Mouse (Mus musculus) liver, embryonic 16.5 days (tissue): Measurements from ENCODE around the gene Tle4. TPM values are rescaled to one million over a fixed set of nuclear protein-coding genes. Genes with fewer than 3 reads are reported as not detected.

Experiments used
- ATAC-seq: fragments of 200-750 bp; cut with Nextera tagmentation; 2 replicates; pipeline ENCODE4 v1.8.0; 2017; ENCODE audit warnings: low read depth, mild to moderate bottlenecking, moderate number of reproducible peaks, moderate library complexity
- H3K27ac ChIP-seq: fragments of 300-500 bp; sonication (generic); 2 replicates; pipeline ENCODE4 v1.5.1; 2014; ENCODE audit warnings: mild to moderate bottlenecking, low read length
- H3K27me3 ChIP-seq: fragments of 300-500 bp; sonication (generic); 2 replicates; pipeline ENCODE4 v1.6.1; 2014; ENCODE audit warnings: low read depth, low read length, mixed read lengths; ENCODE audit not compliant: control insufficient read depth, insufficient read depth
- H3K36me3 ChIP-seq: fragments of 300-500 bp; sonication (generic); 2 replicates; pipeline ENCODE4 v1.6.1; 2014; ENCODE audit warnings: mild to moderate bottlenecking; ENCODE audit not compliant: control insufficient read depth, insufficient read depth
- H3K4me1 ChIP-seq: fragments of 300-500 bp; sonication (generic); 2 replicates; pipeline ENCODE4 v1.6.1; 2014; ENCODE audit warnings: low read depth, low read length, mixed read lengths; ENCODE audit not compliant: control insufficient read depth
- H3K4me2 ChIP-seq: fragments of 300-500 bp; sonication (generic); 2 replicates; pipeline ENCODE4 v1.6.1; 2014; ENCODE audit warnings: low read depth, low read length, mixed read lengths
- H3K4me3 ChIP-seq: fragments of 300-500 bp; sonication (generic); 2 replicates; pipeline ENCODE4 v1.5.1; 2014; ENCODE audit warnings: low read depth, mild to moderate bottlenecking, low read length
- H3K9ac ChIP-seq: fragments of 300-500 bp; sonication (generic); 2 replicates; pipeline ENCODE4 v1.6.1; 2014; ENCODE audit warnings: low read depth, low read length
- H3K9me3 ChIP-seq: fragments of 300-500 bp; sonication (generic); replicated peaks from 2 replicates; pipeline ENCODE4 v1.6.1; 2016; ENCODE audit warnings: low read length; ENCODE audit not compliant: control insufficient read depth
- WGBS: fragments of 180-500 bp; shearing (Covaris S2); extraction: QIAGEN DNeasy Blood & Tissue Kit; methylation state at CpG from one replicate; pipeline ENCODE4 v1.1.7; 2014; ENCODE audit not compliant: insufficient replicate concordance; 5-methylcytosine and 5-hydroxymethylcytosine counted together
- polyA plus RNA-seq: library from polyadenylated mRNA; unstranded; fragments of >200 nt; fragmentation: Nextera tagmentation; extraction: Ambion mirVana; gene quantifications from 2 replicates; pipeline ENCODE4 v1.2.1, GENCODE M21; 2015

Tle4 gene
- polyA plus RNA-seq, 1 experiment from 2014 or later = 2.9 TPM

GRCm38 (mm10) chr19:14518438-14519044, 79.3 kb downstream of the Tle4 start:
- no peaks in the 10 kb centered on the region for H3K27me3 ChIP-seq
- no peak overlapping the region for H3K27ac ChIP-seq
- no peak overlapping the region for H3K9ac ChIP-seq
- no peaks in the 10 kb centered on the region for H3K36me3 ChIP-seq
- 83% methylated on average over 9 of the region's 9 CpGs for WGBS
- no peak for ATAC-seq
- no peak overlapping the region for H3K4me3 ChIP-seq
- no peaks in the 10 kb centered on the region for H3K9me3 ChIP-seq
- no peak overlapping the region for H3K4me2 ChIP-seq
- no peaks in the 10 kb centered on the region for H3K4me1 ChIP-seq

DNA sequence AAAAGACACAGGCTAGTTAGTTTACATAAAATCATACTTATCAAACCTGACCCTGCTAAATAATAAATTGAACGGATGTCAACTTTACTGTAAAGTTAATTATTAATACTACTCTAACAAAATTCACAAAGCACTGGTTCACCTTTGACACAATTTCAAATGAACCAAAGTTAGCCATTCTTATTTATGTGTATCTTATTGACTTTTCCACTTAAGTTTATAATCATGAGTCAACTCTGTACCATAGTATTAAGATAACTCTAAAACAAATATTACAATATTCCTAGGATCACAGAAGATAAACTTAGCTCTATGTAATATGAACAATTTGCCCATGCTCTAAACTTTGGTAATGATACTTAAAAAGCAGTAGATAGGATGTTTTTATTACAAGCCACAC, 81.4 kb downstream of the Tle4 start:
- no peak overlapping the region for H3K9ac ChIP-seq
- H3K27me3 ChIP-seq = no peaks in the 10 kb centered on the region
- H3K4me3 ChIP-seq = no peak overlapping the region
- H3K4me2 ChIP-seq = no peak overlapping the region
- H3K9me3 ChIP-seq = no peaks in the 10 kb centered on the region
- no peak overlapping the region for H3K27ac ChIP-seq
- no peaks in the 10 kb centered on the region for H3K4me1 ChIP-seq
- 62% methylated on average over 1 of the region's 1 CpGs for WGBS
- ATAC-seq = no peak
- no peaks in the 10 kb centered on the region for H3K36me3 ChIP-seq

DNA sequence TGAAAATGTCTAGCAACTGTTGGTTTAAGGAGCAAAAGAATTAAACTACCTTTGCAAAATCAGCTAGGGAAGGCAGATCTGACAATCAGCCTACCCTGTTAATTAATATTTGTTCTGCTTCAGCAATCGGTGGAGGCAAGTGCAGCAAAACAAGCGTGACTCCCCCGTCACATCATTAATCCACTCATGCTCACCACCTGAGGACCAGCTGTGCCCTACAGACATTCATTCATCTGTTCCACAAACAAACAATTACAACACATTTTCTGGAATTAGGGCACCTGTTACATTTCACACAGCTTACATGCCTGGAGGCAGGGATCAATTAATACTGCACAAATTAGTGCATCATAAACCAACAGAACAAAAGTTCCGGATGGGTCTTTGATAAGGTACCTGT, 89.0 kb downstream of the Tle4 start:
- no peaks in the 10 kb centered on the region; the same call in 1 of the 2 replicates for H3K4me1 ChIP-seq
- no peaks in the 10 kb centered on the region for H3K9me3 ChIP-seq
- no peak overlapping the region for H3K9ac ChIP-seq
- WGBS = 86% methylated on average over 4 of the region's 4 CpGs
- H3K4me3 ChIP-seq = no peak overlapping the region
- H3K4me2 ChIP-seq = no peak overlapping the region
- no peak for ATAC-seq
- no peaks in the 10 kb centered on the region for H3K27me3 ChIP-seq
- no peaks in the 10 kb centered on the region for H3K36me3 ChIP-seq
- no peak overlapping the region for H3K27ac ChIP-seq

GRCm38 (mm10) chr19:14507911-14508310, 89.9 kb downstream of the Tle4 start:
- Histone ChIP-seq H3K4me1 (no peaks in the 10 kb centered on the region; the same call in 1 of the 2 replicates), H3K36me3 (no peaks in the 10 kb centered on the region), H3K27ac (no peak overlapping the region), H3K9ac (no peak overlapping the region), H3K27me3 (no peaks in the 10 kb centered on the region), H3K4me3 (no peak overlapping the region), H3K9me3 (no peaks in the 10 kb centered on the region), H3K4me2 (no peak overlapping the region)
- no peak for ATAC-seq
- WGBS = 71% methylated on average over 2 of the region's 2 CpGs

GRCm38 (mm10) chr19:14506875-14507670, 90.8 kb downstream of the Tle4 start:
- Histone ChIP-seq H3K9me3 (no peaks in the 10 kb centered on the region), H3K4me1 (no peaks in the 10 kb centered on the region; the same call in 1 of the 2 replicates), H3K27me3 (no peaks in the 10 kb centered on the region), H3K27ac (no peak overlapping the region), H3K4me2 (no peak overlapping the region), H3K9ac (no peak overlapping the region), H3K4me3 (no peak overlapping the region), H3K36me3 (no peaks in the 10 kb centered on the region)
- ATAC-seq = no peak
- 69% methylated on average over 3 of the region's 3 CpGs for WGBS

- H3K4me1 ChIP-seq = no peaks in the 10 kb centered on the region; the same call in 1 of the 2 replicates
- no peak overlapping the region for H3K27ac ChIP-seq
- H3K4me2 ChIP-seq = no peak overlapping the region
- no peak for ATAC-seq
- no peak overlapping the region for H3K4me3 ChIP-seq
- WGBS = 75% methylated on average over 2 of the region's 2 CpGs
- no peaks in the 10 kb centered on the region for H3K36me3 ChIP-seq
- no peaks in the 10 kb centered on the region for H3K9me3 ChIP-seq
- no peak overlapping the region for H3K9ac ChIP-seq
- H3K27me3 ChIP-seq = no peaks in the 10 kb centered on the region
These were observed 91.8 kb downstream of the Tle4 start for GRCm38 (mm10) chr19:14505885-14506548.

DNA sequence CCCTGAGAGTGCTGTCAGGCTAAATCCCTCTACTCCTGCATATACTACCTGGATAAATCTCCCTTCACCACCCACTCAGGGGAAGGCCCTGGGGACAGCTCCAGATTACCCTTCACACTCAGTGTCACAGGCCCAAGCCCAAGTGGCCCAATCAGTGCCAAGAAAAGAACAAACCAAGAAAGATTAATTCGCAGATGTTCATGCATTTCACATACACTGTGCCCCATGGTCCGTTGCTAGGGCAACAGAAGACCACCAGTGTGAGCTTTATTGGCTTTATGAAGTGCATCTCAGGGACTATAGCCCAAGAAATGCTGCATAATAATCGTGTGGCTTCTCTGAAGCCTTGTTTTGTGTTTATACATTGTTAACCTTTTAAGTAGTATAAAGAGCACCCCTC, 92.5 kb downstream of the Tle4 start:
- WGBS = 66% methylated on average over 3 of the region's 3 CpGs
- H3K4me3 ChIP-seq = no peak overlapping the region
- H3K4me1 ChIP-seq = no peaks in the 10 kb centered on the region; the same call in 1 of the 2 replicates
- H3K27me3 ChIP-seq = no peaks in the 10 kb centered on the region
- no peaks in the 10 kb centered on the region for H3K36me3 ChIP-seq
- no peaks in the 10 kb centered on the region for H3K9me3 ChIP-seq
- H3K27ac ChIP-seq = no peak overlapping the region
- H3K9ac ChIP-seq = no peak overlapping the region
- no peak for ATAC-seq
- H3K4me2 ChIP-seq = no peak overlapping the region

- WGBS = 42% methylated on average over 6 of the region's 6 CpGs
- no peak for ATAC-seq
- Histone ChIP-seq H3K27ac (no peak overlapping the region), H3K27me3 (no peaks in the 10 kb centered on the region), H3K9ac (no peak overlapping the region), H3K4me1 (no peaks in the 10 kb centered on the region; the same call in 1 of the 2 replicates), H3K9me3 (no peaks in the 10 kb centered on the region), H3K4me3 (no peak overlapping the region), H3K4me2 (no peak overlapping the region), H3K36me3 (no peaks in the 10 kb centered on the region)
These were observed 94.0 kb downstream of the Tle4 start for GRCm38 (mm10) chr19:14503862-14504261.

DNA sequence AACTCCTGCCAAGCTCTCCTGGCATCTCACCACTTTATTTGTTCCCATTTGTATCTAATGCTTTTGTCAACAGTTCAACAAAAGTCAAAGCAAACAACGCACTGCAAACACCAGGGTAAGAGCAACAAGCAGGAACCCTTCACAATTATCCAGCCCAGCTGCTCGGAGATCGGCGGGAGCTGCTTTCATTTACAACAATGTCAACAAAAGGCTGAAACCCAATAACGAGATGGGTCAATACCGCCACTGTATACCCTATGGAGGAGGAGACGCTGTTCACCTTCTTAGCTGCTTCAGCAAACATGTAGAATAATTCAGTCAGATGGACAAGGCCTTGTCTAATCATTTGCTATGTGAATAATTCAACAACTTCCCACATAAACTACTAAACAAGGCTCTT, 95.6 kb downstream of the Tle4 start:
- no peak overlapping the region for H3K9ac ChIP-seq
- ATAC-seq = no peak
- no peaks in the 10 kb centered on the region for H3K27me3 ChIP-seq
- no peaks in the 10 kb centered on the region for H3K9me3 ChIP-seq
- H3K36me3 ChIP-seq = no peaks in the 10 kb centered on the region
- H3K27ac ChIP-seq = no peak overlapping the region
- no peak overlapping the region for H3K4me2 ChIP-seq
- no peak overlapping the region for H3K4me3 ChIP-seq
- H3K4me1 ChIP-seq = no peaks in the 10 kb centered on the region; the same call in 1 of the 2 replicates
- WGBS = 70% methylated on average over 7 of the region's 7 CpGs
